Mouse (Mus musculus) myocyte (in vitro differentiated cells): ENCODE measurements at regions not wholly inside any gene's neighbourhood (a gene's known extent, or its start where the extent isn't known, plus 50 kb on each side); places are given as distances from the start of the nearest gene placed in this dataset.
"Not testable (repeated sequence)": the region's sequence is repeated elsewhere in the genome, so short reads cannot be mapped to it uniquely, and the experiment has no call there.

Experiments
- H3K27me3 ChIP-seq: one replicate; pipeline ENCODE4 v1.6.1; 2011; ENCODE audit not compliant: control insufficient read depth, insufficient read depth, insufficient read length
- H3K36me3 ChIP-seq: one replicate; pipeline ENCODE4 v1.6.1; 2011; ENCODE audit not compliant: control insufficient read depth, insufficient read depth
- H3K4me2 ChIP-seq: one replicate; pipeline ENCODE4 v1.6.1; 2011; ENCODE audit warnings: low read depth, control low read depth
- H3K4me3 ChIP-seq: one replicate; pipeline ENCODE4 v1.5.1; 2011; ENCODE audit warnings: mild to moderate bottlenecking, control low read depth, moderate library complexity
- H3K79me2 ChIP-seq: one replicate; pipeline ENCODE4 v1.6.1; 2011; ENCODE audit not compliant: control insufficient read depth, insufficient read depth
- H3ac ChIP-seq: one replicate; pipeline ENCODE4 v1.6.1; 2011; ENCODE audit not compliant: control insufficient read depth, insufficient read length

- H3K4me2 ChIP-seq, H3K4me3 ChIP-seq, H3ac ChIP-seq, H3K27me3 ChIP-seq, H3K79me2 ChIP-seq, H3K36me3 ChIP-seq: not testable (repeated sequence)
Measured at GRCm38 (mm10) chr8:20027956-20028355, 124.8 kb downstream of the Gm31371 start.

GRCm38 (mm10) chr8:20030131-20030530 lies 126.9 kb downstream of the Gm31371 start:
- H3K36me3 ChIP-seq, H3K4me2 ChIP-seq: not testable (repeated sequence)

GRCm38 (mm10) chr8:20057626-20058025 lies 154.4 kb downstream of the Gm31371 start:
- not testable (repeated sequence) for H3K4me3 ChIP-seq, H3K27me3 ChIP-seq, H3K36me3 ChIP-seq, H3K4me2 ChIP-seq, H3ac ChIP-seq, H3K79me2 ChIP-seq

More at GRCm38 (mm10) chr8:20030131-20030530, 126.9 kb downstream of the Gm31371 start:
- not testable (repeated sequence) for H3ac ChIP-seq, H3K4me3 ChIP-seq, H3K79me2 ChIP-seq, H3K27me3 ChIP-seq

GRCm38 (mm10) chr8:20098121-20098520 lies 194.9 kb downstream of the Gm31371 start:
- H3K79me2 ChIP-seq, H3K4me2 ChIP-seq, H3K36me3 ChIP-seq, H3K4me3 ChIP-seq, H3ac ChIP-seq, H3K27me3 ChIP-seq: not testable (repeated sequence)

- not testable (repeated sequence) for H3K79me2 ChIP-seq, H3K36me3 ChIP-seq, H3ac ChIP-seq, H3K4me2 ChIP-seq, H3K27me3 ChIP-seq, H3K4me3 ChIP-seq
Measured at GRCm38 (mm10) chr8:20100241-20100640, 197.0 kb downstream of the Gm31371 start.

- not testable (repeated sequence) for H3K4me2 ChIP-seq, H3K79me2 ChIP-seq, H3K4me3 ChIP-seq, H3K27me3 ChIP-seq, H3ac ChIP-seq, H3K36me3 ChIP-seq
Measured at GRCm38 (mm10) chr8:20102374-20102773, 199.2 kb downstream of the Gm31371 start.

- not testable (repeated sequence) for H3K4me2 ChIP-seq, H3K4me3 ChIP-seq, H3K79me2 ChIP-seq, H3K36me3 ChIP-seq, H3K27me3 ChIP-seq, H3ac ChIP-seq
Measured at GRCm38 (mm10) chr8:20107154-20107553, 204.0 kb downstream of the Gm31371 start.

GRCm38 (mm10) chr8:20116785-20117184 lies 213.6 kb downstream of the Gm31371 start:
- H3K27me3 ChIP-seq, H3K4me3 ChIP-seq, H3K79me2 ChIP-seq, H3K4me2 ChIP-seq, H3K36me3 ChIP-seq, H3ac ChIP-seq: not testable (repeated sequence)

GRCm38 (mm10) chr8:20119581-20119980 lies 216.4 kb downstream of the Gm31371 start:
- not testable (repeated sequence) for H3K4me2 ChIP-seq, H3K36me3 ChIP-seq, H3K79me2 ChIP-seq

GRCm38 (mm10) chr8:20120186-20120585 lies 217.0 kb downstream of the Gm31371 start:
- H3K4me3 ChIP-seq, H3K36me3 ChIP-seq, H3K27me3 ChIP-seq, H3K4me2 ChIP-seq, H3K79me2 ChIP-seq, H3ac ChIP-seq: not testable (repeated sequence)

More at GRCm38 (mm10) chr8:20119581-20119980, 216.4 kb downstream of the Gm31371 start:
- not testable (repeated sequence) for H3ac ChIP-seq, H3K27me3 ChIP-seq, H3K4me3 ChIP-seq

GRCm38 (mm10) chr8:20121391-20121909 lies 218.3 kb downstream of the Gm31371 start:
- not testable (repeated sequence) for H3K4me3 ChIP-seq, H3K36me3 ChIP-seq, H3ac ChIP-seq, H3K27me3 ChIP-seq, H3K4me2 ChIP-seq, H3K79me2 ChIP-seq
